Mouse (Mus musculus): ENCODE results near the gene Dag1.
"Not testable (repeated sequence)": the region's sequence is repeated elsewhere in the genome, so short reads cannot be mapped to it uniquely, and the experiment has no call there.

Gene Dag1

DNA sequence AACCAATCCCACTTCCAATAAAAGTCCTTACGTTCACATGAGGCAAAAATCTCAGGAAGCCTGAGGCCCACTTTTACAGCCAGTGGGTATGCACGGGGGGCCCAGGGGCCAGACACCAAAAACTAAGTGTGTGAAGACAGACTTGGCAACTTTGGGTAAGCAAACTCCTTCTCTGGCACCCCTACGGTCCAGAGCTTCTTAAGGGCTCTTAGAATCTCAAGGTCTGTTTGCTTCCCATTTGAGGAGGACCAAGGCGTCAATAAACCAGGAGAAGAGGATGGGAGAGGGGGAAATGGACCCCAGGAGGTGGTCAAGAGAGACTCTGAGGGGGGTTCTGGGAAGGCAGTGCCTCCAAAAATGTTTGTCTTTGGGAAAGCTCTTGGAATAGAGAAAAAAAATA lies 9.7 kb upstream of the Dag1 start:
- no peak for DNase-seq (ENCODE audit: low spot score)

DNA sequence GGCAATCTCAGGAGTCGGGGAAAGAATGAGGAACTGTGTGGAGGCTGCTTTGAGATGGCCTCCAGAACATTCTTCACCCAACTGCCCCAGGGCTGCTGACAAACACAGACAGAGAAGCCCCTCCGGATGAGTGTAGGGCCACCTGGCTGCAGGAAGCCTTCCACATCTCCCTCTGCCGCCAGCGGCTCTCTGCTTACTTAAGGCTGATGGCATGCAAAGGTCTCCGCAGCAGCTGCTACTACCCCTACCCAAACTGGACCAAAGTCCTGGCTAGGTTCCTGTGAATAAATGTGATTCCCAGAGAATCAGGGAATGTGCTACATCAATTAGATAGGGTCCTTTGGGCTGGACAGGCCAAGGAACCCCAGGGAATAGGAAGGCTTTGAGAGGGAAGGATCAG lies 8.9 kb upstream of the Dag1 start:
- DNase-seq (ENCODE audit: low spot score), result no peak

DNA sequence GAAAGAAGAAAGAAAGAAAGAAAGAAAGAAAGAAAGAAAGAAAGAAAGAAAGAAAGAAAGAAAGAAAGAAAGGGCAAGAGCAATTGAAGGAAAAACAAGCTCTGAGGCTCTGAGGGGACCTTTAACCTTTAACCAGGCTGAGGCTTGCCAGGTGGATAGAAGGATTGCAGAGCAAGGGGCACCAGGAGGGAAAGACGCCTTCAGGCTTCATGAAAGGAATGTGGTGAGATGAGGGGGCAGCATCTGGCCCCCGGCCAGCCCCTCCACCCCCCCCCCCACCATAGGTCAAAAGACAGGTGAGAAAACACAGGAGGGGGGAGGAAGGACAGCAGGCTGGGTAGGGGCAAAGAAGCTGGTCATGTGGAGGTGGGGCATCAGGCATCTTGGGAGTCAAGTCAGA lies 8.2 kb upstream of the Dag1 start:
- no peak for DNase-seq (ENCODE audit: low spot score)

DNA sequence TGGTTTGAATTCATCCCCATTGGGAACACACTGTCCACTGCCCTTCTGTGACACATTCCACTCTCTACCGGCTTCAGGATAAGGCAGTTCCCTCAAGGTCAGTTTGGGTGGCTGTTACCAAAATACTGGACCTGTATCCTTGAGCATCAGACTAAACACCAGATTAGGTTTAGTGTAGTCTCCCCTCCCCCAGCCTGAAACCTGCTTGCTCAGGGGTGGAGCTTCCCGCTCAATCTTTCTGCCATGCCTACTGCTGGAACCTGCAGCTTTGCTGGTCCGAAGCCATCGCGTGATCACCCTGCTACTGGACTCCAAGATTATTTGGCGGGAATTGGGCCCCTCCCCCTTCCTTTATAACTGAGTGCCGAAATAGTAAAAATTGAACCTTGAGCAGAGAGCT lies 4.9 kb upstream of the Dag1 start:
- not testable (repeated sequence) for DNase-seq (ENCODE audit: low spot score)

DNA sequence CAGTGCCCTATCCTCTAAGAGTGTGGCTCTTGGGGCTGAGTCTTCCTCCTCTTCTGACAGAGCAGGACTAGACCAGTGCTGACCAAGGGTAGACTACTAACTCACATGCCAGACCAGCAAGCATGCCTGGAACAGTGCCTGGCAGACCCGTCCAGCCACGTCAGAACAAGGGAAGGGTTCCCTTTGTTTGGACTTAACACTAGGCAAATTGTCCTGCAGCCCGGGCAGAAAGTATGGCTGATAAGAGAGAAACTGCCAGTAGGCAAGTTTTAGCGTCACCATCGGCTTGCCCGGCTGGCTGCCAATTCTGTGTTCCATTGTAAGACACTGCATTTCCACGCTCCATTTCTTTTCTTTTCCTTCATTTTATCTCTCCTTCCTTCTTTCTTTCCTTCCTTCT lies 3.9 kb upstream of the Dag1 start:
- no peak for DNase-seq (ENCODE audit: low spot score)

DNA sequence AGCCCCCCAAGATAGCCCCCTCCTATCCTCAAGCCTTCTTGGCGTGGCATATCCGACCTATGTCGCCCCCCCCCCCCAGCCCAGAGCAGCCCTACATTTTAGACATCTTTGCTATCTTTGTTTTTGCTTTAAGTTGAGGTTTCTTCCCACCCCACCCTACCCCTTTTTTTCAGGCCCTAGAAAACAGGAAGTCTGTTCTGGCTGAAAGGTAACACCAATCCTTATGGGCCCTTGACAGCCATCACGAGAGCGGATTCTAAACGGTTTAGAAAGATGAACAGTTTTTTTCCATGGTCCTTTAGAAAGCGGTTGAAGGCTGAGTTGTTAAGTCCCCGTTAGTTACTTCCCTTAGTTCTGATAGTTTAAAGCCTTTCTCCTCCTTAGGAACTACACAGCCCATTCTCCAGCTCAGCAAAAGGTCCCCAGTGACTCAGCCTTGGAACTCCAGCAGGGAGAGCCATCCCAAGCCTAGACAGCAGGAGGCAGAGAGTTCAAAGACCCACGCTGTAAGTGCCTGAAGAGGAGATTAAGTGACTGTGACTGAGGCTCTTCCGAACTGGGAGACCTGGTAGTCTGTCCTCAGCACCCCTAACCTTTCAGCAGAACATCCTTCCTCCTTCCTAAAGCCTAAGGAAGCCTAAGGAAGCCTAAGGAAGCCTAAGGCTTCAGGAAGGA lies 2.6 kb upstream of the Dag1 start:
- DNase-seq (ENCODE audit: low spot score), result no peak

DNA sequence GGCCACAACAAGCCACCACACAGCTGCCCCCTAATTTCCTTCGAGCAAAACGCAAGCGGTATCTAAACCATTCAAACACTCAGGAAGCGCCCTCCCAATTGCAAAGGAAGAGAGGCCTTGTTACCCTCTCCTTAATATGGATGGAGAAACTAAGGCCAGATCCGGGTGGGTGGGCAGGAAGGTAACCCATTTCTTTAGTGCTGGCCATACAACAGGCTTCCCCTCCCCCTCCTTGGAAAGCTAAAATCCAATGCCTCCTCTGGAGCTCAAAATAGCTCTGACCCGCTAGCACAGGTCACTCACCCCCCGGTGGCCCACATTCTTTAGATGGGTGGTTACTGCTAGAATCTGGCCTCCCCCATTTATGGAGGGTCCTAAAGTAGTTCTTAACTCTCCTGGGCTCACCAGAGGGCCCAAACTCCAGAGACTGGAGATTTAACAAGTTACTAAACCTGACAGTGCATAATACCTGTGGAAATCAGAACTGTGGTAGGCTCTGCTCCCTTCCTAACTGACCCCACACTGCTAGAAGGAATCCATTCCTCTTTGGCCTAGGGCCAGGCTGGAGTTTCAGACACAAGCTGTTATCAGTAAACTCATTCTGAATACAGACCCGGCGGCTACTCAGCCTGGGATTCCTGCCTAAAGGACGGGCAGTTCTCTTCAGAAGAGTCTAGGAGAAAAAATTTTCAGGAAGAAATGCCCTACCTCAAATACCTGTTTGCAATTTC lies 598 bp upstream of the Dag1 start:
- DNase-seq (ENCODE audit: low spot score), result no peak

DNA sequence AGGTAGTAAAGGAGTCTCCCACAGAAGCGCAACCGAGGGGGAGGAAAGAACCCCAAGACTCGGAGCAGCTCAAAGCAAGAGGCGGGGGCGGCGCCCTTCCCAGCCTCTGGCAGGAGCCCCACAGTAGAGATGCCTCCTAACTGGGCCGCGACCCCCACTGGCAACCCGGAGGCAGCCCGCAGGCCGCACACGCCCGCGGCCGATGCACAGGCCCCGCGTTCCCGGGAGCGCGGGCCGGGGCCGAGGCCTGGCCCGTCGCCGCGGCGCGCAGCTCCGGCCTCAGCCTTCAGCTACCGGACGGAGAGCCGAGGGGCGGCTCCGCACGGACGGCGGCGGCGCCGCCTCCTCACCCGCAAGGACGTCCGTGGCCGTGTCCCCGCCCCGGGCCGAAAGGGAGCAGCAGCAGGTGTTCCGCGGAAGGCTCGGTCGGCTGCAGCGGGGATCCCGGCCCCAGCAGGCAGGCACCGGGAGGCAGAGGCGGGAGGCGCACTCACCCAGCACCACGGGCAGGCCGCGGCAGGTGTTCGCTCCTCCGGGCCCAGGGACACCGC lies 552 bp downstream of the Dag1 start:
- DNase-seq (ENCODE audit: low spot score), result no peak

DNA sequence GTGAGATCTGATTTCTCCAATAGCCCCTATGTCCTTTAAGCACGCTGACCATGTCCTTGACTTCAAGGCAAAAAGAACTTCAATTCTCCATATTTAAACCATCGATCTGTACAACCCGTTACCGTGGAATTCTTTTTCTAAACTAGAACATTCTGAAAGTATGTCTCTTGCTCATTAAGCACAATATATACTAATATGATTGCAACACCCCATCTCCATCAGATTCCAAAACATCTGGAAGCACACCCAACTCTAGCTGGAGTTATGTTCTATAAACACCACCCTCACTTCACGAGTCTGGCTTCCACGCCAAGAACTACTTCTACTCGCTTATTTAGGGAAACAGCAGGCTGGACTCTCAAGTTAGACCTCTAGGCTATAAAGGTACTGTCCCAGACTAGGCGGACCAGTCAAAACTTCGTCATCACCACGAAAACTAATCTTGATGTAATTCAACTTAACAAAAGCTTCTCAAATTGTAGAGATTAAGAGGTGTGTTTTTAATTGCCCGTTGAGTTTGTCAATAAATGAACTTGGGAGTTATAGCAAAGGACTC lies 1.2 kb downstream of the Dag1 start:
- no peak for DNase-seq (ENCODE audit: low spot score)

DNA sequence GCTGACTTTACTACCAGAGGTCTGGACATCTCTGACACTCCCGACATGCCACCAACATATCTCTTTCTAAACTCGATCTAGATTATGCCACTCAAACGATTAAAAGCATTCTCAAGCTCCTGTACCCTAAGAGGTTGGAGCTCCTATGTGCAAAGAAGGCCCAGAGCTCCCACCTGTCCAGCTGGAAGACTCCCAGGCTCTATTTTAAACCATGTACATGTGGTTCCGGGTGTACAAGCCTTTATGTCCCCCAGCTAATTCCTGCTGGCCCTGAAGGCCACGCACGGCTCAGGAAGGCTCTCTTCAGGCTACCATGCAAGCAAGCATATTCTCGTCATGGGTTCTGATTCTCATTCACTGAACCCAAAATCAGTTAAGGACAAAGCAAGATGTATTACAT lies 1.9 kb downstream of the Dag1 start:
- DNase-seq (ENCODE audit: low spot score), result no peak

DNA sequence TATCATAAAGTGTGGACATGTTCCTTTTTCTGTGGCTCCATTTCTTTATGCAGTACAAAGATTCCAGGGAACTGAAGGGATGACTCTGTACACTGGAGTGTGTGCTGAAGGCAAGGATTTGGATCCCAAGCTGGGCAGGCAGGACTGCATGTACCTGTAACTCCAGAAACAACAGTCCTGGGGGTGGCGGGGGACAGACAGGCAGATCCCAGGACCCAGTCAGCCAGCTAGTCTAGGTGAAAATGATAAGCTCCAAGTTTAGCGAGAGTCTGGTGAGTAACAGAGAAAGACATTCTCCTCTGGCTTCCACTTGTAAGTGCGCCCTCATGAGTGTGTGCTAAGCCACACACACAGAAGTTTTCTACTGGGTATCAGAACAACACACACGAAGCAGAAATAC lies 3.2 kb downstream of the Dag1 start:
- no peak for DNase-seq (ENCODE audit: low spot score)

DNA sequence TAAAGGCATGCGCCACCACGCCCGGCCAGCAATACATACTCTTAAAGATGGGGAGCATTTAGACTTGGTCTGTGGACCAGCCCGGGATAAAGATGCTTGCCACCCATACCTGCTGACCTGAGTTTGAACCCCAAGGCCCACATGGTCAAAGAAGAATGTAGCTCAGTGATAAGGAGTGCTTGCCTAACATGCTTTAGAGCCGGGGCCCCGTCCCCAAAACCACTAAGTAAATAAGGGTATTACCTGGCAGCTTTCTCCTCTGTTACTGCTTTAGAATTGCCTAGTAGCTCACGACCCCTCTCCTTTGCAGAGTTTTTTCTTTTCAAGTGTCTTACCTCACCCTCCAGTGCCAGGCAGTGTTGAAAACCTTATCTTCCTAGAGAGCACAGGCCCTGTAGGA lies 11.0 kb downstream of the Dag1 start:
- no peak for DNase-seq (ENCODE audit: low spot score)

DNA sequence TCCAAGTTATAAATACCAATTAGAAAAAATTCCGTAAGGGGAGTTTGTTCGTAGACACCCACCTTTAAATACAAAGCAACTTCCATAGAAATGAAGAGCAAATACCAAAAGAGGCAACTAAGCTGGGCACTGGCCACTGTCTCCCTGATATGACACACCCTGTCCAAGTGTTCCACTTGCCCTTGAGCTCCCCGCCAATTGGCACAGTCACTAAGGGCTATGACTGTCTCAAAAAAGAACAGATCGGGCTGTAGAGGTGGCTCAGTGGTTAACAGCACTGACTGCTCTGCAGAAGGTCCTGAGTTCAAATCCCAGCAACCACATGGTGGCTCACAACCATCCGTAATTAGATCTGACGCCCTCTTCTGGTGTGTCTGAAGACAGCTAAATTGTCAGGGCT lies 11.9 kb downstream of the Dag1 start:
- DNase-seq (ENCODE audit: low spot score), result no peak

DNA sequence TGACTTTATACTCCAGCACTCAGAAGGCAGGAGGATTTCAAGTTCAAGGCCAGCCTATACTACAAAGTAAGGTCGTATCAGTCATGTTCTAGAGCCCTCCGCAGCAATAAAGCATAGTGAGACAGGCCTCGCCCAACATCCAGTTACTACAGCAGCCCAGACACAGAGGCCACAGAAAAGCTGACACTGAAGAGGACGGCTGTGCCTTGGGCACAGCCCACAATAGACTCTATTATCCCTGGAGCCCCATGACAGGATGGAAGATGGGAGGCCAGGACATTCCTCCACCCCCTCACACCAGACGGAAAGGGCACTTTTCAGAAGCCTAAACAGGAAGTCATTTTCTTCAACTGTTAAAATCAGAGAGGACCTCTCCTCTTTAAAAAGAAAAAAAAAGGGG lies 14.8 kb downstream of the Dag1 start:
- DNase-seq (ENCODE audit: low spot score), result no peak

DNA sequence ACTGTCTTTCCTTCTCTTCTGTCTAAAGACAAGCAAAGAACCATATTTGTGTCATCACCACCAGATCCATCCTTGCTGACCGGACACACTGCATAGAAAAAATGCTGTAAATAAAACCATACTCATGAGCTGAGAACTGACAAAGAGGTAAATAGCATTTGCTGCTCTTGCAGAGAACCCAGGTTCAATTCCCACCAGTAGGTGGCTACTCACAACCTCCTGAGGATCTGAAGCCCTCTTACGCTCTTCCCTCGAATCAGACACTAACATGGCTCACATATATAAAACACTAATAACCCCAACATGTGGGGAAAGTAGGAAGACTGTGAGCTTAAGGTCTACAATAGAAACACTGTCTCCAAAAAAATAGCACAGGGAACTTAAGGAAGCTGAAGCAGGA lies 18.8 kb downstream of the Dag1 start:
- DNase-seq (ENCODE audit: low spot score), result no peak

DNA sequence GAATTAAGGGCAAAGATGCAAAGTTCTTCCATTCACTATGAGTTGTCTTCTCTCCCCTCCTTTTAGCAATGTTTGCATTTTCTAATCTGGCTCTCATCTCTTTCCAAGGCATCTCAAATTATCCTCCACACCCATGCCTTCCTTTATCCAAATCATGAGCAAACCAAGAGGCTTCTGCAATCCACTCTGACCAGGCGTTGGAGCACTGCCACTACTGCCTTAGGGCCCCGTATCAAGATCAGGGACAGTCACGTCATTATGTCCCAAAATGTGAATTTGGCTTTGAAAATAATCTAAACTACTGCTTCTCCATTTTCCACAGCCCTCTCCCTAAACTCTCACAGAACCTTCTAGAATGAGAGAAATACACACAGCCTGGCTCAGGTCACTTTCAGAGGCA lies 19.2 kb downstream of the Dag1 start:
- DNase-seq (ENCODE audit: low spot score), result no peak

DNA sequence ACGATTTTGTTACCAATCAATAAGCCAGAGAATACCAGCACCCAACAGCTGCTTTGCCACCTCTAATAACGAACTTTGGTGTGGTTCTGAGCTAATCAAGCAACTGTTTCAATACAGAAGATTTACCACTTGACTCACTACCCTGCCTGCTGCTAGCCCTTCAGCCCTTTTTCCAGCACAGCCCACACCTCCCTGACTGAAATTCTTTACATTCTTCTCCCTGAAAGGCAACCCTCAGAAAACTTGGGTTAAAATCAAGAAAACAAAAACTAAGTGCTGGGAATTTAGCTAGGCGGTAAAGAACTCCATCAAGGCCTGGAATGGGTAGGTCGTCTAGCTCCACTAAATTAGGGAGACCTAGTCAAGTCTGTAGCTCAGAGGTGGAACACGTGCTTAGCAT lies 23.8 kb downstream of the Dag1 start:
- DNase-seq (ENCODE audit: low spot score), result no peak

DNA sequence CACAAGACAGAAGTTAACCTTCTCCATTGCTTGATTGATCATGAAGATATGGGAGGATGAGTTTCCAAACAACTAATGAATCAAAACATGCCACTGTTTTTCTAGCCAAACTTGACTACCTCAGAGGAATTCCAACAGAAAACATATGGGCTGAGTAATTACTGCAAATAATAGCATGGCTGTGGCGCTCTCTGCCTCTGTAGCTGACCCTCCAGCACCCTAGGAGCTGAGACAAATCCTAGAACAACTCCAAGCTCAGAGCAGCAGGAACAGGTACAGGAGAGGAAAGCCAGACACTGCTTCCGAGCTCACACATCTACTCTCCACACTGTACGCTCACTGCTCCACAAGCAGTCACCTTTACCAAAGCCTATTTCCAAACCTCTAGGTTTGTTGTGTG lies 24.9 kb downstream of the Dag1 start:
- DNase-seq (ENCODE audit: low spot score), result no peak

DNA sequence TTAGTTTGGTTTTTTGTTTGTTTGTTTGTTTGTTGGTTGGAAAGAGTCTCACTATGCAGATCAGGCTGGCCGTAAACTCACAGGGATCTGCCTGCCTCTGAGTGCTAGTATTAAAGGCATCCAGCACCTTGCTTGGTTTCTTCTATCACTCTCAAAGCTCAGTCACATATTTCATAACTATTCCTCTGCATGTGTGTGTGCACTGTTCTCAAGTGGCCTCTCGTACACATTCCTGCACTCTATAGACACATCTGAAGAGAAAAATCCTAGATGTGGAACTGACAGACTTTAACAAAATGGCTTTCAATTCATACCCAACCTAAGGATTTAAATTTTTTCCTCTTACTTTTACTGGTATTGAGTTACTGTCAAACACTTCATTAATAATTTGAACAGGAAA lies 25.4 kb downstream of the Dag1 start:
- no peak for DNase-seq (ENCODE audit: low spot score)

DNA sequence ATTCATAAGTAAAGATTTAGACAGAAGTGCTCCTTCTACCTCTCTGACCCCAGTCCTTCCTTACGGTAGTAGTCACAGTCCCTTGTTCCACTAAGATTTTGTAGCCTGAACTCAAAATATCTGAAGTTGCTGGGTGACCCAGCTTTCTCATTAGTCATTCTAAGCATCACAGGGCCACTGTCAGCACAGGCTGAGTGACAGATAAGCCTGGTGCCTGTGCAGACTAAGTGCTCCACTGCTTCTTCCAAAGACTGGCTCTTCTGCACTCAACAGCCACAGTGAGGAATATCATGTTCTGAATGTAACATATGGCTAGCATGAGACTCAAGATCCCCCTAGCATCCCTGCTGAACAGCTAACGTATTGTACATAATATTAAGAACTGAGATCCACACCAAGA lies 29.1 kb downstream of the Dag1 start:
- no peak for DNase-seq (ENCODE audit: low spot score)

DNA sequence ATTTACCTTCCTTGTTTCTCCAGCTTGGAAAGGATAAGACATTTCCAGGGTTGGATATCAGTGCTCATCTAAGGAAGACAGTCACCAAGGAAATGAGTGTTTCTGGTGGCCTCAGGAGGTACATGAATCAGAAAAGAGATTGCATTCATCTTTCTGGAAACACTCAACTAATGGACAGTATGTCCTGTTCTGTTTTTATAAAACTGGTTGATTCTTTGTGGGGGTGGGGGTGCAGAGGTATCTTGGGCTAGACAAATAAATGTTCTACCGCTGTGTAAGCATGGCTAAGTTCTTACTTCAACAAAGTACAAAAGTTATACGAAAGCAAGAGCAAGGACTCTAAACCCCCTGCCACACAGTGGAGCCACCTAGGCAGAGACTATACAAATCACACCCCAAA lies 30.9 kb downstream of the Dag1 start:
- no peak for DNase-seq (ENCODE audit: low spot score)

DNA sequence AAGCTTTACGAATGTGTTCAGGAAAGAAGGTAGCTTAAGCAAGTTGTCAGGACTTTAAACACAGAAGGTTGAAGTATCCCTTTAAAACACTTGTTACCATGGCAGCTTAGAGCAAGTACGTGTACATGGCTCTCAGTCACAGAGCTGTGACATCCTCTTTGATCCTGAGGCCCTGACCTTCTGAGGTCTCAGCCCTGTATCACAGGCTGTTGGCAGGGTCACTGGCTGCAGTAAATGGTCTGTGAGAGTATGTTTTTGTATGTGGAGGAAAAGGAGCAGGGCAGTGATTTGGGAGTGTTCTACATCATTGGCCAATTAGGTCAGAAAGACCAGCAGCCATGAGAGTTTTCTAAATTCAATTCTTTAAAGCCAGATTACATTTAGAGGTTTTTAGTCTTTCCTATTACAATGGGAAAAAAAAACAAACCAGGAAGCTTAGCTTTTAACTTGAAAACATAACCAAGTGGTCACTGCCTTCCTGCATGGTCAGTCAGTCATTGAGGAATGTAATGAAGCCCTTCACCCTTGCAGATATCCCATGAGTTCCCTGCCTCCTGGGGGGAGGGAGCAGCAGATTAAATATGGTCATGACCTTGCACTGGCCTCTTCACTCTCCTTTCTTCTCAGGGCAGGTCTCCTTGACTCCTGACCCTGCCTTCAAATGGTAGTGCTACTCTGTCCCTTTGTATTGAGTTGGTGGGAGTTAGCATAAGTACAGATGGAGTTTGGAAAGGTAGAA lies 35.7 kb downstream of the Dag1 start:
- no peak for DNase-seq (ENCODE audit: low spot score)

DNA sequence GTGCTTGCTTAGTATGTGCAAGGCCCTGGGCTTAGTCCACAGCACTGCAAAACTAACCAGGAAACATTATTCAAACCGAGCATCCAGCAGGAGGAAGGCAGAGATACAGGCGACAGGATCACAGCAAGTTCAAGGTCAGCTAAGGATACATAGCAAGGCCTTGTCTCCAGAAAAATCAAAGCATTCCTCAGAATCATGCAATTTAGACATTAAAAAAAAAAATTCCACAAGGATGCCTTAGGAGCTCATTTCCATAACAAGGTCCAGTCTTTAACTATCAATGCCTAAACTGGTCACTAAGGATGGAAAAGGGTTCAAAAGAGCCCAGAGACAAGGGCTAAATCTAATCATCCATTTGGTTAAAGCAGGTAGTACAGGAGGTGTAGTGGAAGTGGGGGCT lies 38.6 kb downstream of the Dag1 start:
- no peak for DNase-seq (ENCODE audit: low spot score)
